8 mouse cellular contexts compared by ENCODE assay signal in the genomic region with DNA sequence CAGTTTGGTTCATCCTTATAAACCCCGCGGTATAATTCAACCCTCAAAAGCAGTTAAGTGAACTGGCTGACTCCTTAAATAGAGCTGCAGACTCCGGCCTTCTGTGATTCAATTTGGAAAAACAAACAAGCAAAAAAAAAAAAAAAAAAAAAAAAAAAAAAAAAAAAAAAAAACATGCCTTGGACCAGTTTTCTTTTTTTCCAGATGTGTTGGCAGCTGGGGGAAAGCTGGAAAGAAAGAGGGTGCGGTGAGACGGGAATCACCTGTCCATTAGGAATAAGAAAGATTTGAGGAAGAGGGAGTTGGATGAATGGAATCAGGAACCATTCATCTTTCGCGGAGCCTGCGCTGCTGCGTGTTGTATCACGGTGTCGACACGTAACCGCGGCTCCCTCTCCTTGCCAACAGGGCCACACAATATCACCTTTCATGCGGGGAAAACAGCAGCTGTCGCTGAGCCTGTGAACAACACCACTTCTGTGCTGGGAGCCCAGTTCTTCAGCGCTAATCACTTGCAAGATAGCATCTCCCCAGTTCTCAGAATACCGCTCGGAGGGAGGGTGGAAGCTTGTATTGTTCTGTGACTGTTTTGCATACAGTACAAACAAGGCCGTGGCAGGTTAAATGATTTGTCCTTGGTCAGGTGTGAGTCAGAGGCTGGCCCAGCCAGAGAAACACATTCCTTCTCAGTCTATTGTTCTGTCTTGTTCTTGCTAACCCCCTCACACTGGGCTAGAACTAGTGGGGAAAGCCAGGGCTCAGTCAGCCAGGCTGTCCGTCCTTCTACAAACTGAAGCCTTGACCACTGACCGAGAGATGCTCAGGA.
A peak's percentile ranks its signal among the peaks of the same experiment; 100 is the strongest.
DNase-seq lines count a peak whose midpoint lies in the region; ATAC-seq and TF ChIP-seq lines count a peak whose summit lies in the region.

No protein-coding gene starts in this region.

- H3K9me3 ChIP-seq in forebrain, embryonic 14.5 days (replicated peaks; ENCODE audit: control insufficient read depth, low read length) = no peaks in the 10 kb centered on the region
- no peaks in the 10 kb centered on the region for H3K9me3 ChIP-seq in midbrain, embryonic 16.5 days (replicated peaks; ENCODE audit: control insufficient read depth, low read length, poor library complexity, severe bottlenecking)

- H3K9ac ChIP-seq in forebrain, embryonic 14.5 days (ENCODE audit: low read length) = no peak overlapping the region
- H3K9ac ChIP-seq in midbrain, embryonic 16.5 days (ENCODE audit: low read depth, low read length) = no peak overlapping the region

- H3K4me2 ChIP-seq in forebrain, embryonic 14.5 days (ENCODE audit: low read length) = peak overlapping the region; percentile 16
- H3K4me2 ChIP-seq in midbrain, embryonic 16.5 days (ENCODE audit: low read length) = peak overlapping the region; percentile 43

- H3K36me3 ChIP-seq in forebrain, embryonic 14.5 days (ENCODE audit: control insufficient read depth, insufficient read depth, low read length) = no peaks in the 10 kb centered on the region
- no peaks in the 10 kb centered on the region for H3K36me3 ChIP-seq in midbrain, embryonic 16.5 days (ENCODE audit: control insufficient read depth, insufficient read depth, low read length)

- TF ChIP-seq CTCF in cerebellum, adult 2 months (IDR thresholded peaks at IDR 0.05; ENCODE audit: borderline replicate concordance, insufficient read depth, low read depth, low read length) = no peak

- peak; percentile 68; the same call in 1 of the 2 replicates for ATAC-seq in forebrain, embryonic 14.5 days
- no peak for ATAC-seq in midbrain, embryonic 16.5 days

- 26% methylated on average over 22 of the region's 22 CpGs for WGBS in forebrain, embryonic 14.5 days
- 31% methylated on average over 22 of the region's 22 CpGs for WGBS in midbrain, embryonic 16.5 days
- WGBS in cerebellum, adult 2 months = 46% methylated on average over 22 of the region's 22 CpGs

- TF ChIP-seq POLR2A in cerebellum, adult 2 months (IDR thresholded peaks at IDR 0.05; ENCODE audit: borderline replicate concordance, insufficient read depth, low read length) = no peak

- no peaks in the 10 kb centered on the region for H3K27me3 ChIP-seq in forebrain, embryonic 14.5 days (replicated peaks; ENCODE audit: control insufficient read depth, insufficient read depth, low read length)
- no peaks in the 10 kb centered on the region for H3K27me3 ChIP-seq in midbrain, embryonic 16.5 days (ENCODE audit: control insufficient read depth, insufficient read depth, low read depth, low read length)
- H3K27me3 ChIP-seq in cerebellum, adult 2 months (ENCODE audit: control insufficient read depth, insufficient read depth, low read length) = no peaks in the 10 kb centered on the region

- DNase-seq in embryo, embryonic 10 days (ENCODE audit: low spot score) = peak; percentile 19
- no peak for DNase-seq in embryo, embryonic 9.5 days (ENCODE audit: extremely low spot score)
- peak; percentile 4 for DNase-seq in ovary, postnatal 14 days (ENCODE audit: low spot score)
- DNase-seq in ovary, adult 18-20 months (ENCODE audit: low spot score) = no peak
- DNase-seq in forebrain, embryonic 14.5 days (ENCODE audit: low spot score) = peak; percentile 52
- DNase-seq in cerebellum, adult 11-12 months = no peak
- DNase-seq in cerebellum, adult 2 months = no peak

- no peaks in the 10 kb centered on the region for H3K4me1 ChIP-seq in forebrain, embryonic 14.5 days (ENCODE audit: control insufficient read depth, insufficient read depth, low read length)
- no peaks in the 10 kb centered on the region for H3K4me1 ChIP-seq in midbrain, embryonic 16.5 days (ENCODE audit: control insufficient read depth, insufficient read depth, low read length)
- no peaks in the 10 kb centered on the region for H3K4me1 ChIP-seq in cerebellum, adult 2 months (ENCODE audit: control insufficient read depth, insufficient read depth, low read length)

- H3K27ac ChIP-seq in forebrain, embryonic 14.5 days (ENCODE audit: low read depth, low read length) = no peak overlapping the region
- no peak overlapping the region for H3K27ac ChIP-seq in midbrain, embryonic 16.5 days (ENCODE audit: low read length)
- no peak overlapping the region for H3K27ac ChIP-seq in cerebellum, adult 2 months (ENCODE audit: insufficient read depth, low read length)

- H3K4me3 ChIP-seq in forebrain, embryonic 14.5 days (ENCODE audit: low read depth, low read length) = no peak overlapping the region
- H3K4me3 ChIP-seq in midbrain, embryonic 16.5 days (ENCODE audit: low read depth, low read length) = no peak overlapping the region
- no peak overlapping the region for H3K4me3 ChIP-seq in cerebellum, adult 2 months (replicated peaks; ENCODE audit: insufficient read depth, low read depth, low read length)

Comparison
In these comparisons a context has a peak if more than half of its experiments do, and no peak if none do; other contexts are left out.
1. DNase-seq: peak in embryo, embryonic 10 days (single experiment), ovary, postnatal 14 days (single experiment) and forebrain, embryonic 14.5 days (single experiment); none in embryo, embryonic 9.5 days (single experiment), ovary, adult 18-20 months (single experiment), cerebellum, adult 11-12 months (single experiment) and cerebellum, adult 2 months (0 of 2).